Mouse (Mus musculus) embryonic fibroblast, embryonic 13.5 days (primary cell): ENCODE results near the gene Cdc5l.
A peak's percentile ranks its signal among the peaks of the same experiment; 100 is the strongest.

Source experiments
- CTCF ChIP-seq: IDR thresholded peaks from 2 replicates; pipeline ENCODE4 v1.5.1; 2011; ENCODE audit warnings: mild to moderate bottlenecking, control low read depth, low read length, moderate library complexity, borderline replicate concordance; ENCODE audit not compliant: insufficient read depth
- POLR2A ChIP-seq: IDR thresholded peaks from 2 replicates; pipeline ENCODE4 v1.6.1; 2011; ENCODE audit warnings: low read depth, mild to moderate bottlenecking, control low read depth, low read length, moderate library complexity

DNA sequence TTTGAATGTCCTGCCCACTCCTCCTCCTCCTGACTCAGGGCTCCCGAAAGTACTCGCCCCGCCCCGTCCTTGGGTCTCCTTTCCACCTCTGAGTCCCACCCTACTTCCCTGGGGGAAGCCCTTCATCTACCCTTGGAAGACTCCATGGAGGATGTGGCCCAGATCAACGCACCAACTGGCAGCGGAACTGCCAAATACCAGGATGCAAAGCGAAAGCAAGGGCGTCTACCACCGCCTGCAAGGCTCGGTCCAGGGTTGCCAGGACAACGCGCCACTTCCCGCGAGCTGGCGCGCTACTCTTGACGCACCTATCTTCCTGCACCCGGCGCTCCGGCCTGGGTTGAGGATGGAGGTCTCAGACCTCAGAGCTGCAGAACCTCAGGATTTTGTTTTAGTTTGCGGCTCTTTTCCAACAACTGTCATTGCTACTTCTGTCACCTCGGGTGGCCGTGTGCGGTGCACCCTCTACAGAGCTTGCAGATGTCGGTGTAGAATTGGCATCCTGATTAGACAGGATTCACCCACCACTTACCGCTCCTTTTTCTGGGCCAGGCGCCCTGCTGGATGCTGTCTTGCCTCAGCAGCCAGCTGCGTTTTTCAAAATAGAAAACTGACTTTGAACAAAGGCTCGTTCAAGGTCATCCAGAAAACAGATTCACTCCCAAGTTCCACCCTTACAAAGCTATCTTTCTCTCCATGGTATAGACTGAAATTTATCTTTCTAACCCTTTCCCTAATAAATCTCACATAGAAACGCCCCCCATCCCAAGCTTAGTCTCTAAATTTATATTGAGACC, 41.3 kb upstream of the Cdc5l start, which contains the start of gene Spats1:
- no peak for TF ChIP-seq CTCF
- 0 out of 2 replicates have a peak, but pooled peaks have one; percentile 51 for TF ChIP-seq POLR2A
